Mouse (Mus musculus): ENCODE results near the gene Gk5. TPM values are rescaled to one million over a fixed set of nuclear protein-coding genes. Genes with fewer than 3 reads are reported as not detected.

The Gk5 gene
- polyA plus RNA-seq, 1 experiment from 2014 or later: 5.9 TPM

GRCm38 (mm10) chr9:96213036-96213645 lies 94.0 kb downstream of the Gk5 start:
- H3K4me2 ChIP-seq (replicated peaks; ENCODE audit: low read depth, low read length): no peak overlapping the region
- 0 out of 2 replicates have a peak, but pooled peaks cover 7% of the 10 kb centered on the region for H3K36me3 ChIP-seq (ENCODE audit: insufficient read depth, low read length)
- H3K27me3 ChIP-seq (ENCODE audit: insufficient read depth, low read length): no peaks in the 10 kb centered on the region
- no peak overlapping the region for H3K4me3 ChIP-seq (ENCODE audit: low read length)
- WGBS: 86% methylated on average over 3 of the region's 3 CpGs
- no peaks in the 10 kb centered on the region for H3K4me1 ChIP-seq (ENCODE audit: insufficient read depth, low read length)
- no peak overlapping the region for H3K27ac ChIP-seq (ENCODE audit: low read length)
- no peak overlapping the region for H3K9ac ChIP-seq (replicated peaks; ENCODE audit: low read length)
- H3K9me3 ChIP-seq (ENCODE audit: low read length): no peaks in the 10 kb centered on the region
- ATAC-seq (ENCODE audit: low FRiP score, low TSS enrichment): no peak

- H3K9me3 ChIP-seq (ENCODE audit: low read length): no peaks in the 10 kb centered on the region
- H3K4me2 ChIP-seq (replicated peaks; ENCODE audit: low read depth, low read length): no peak overlapping the region
- H3K4me1 ChIP-seq (ENCODE audit: insufficient read depth, low read length): 0 out of 2 replicates have a peak, but pooled peaks cover 2% of the 10 kb centered on the region
- no peak overlapping the region for H3K9ac ChIP-seq (replicated peaks; ENCODE audit: low read length)
- no peaks in the 10 kb centered on the region for H3K27me3 ChIP-seq (ENCODE audit: insufficient read depth, low read length)
- H3K36me3 ChIP-seq (ENCODE audit: insufficient read depth, low read length): 0 out of 2 replicates have a peak, but pooled peaks cover 7% of the 10 kb centered on the region
- 91% methylated on average over 2 of the region's 2 CpGs for WGBS
- no peak overlapping the region for H3K4me3 ChIP-seq (ENCODE audit: low read length)
- ATAC-seq (ENCODE audit: low FRiP score, low TSS enrichment): no peak
- H3K27ac ChIP-seq (ENCODE audit: low read length): no peak overlapping the region
Observed at GRCm38 (mm10) chr9:96214171-96214570, 95.0 kb downstream of the Gk5 start.

- H3K4me3 ChIP-seq (ENCODE audit: low read length): no peak overlapping the region
- H3K4me2 ChIP-seq (replicated peaks; ENCODE audit: low read depth, low read length): no peak overlapping the region
- 94% methylated on average over 1 of the region's 1 CpGs for WGBS
Observed at GRCm38 (mm10) chr9:96217299-96217698, 98.1 kb downstream of the Gk5 start.

GRCm38 (mm10) chr9:96217799-96218198 lies 98.6 kb downstream of the Gk5 start:
- Histone ChIP-seq H3K9ac (replicated peaks; ENCODE audit: low read length) (no peak overlapping the region), H3K9me3 (ENCODE audit: low read length) (no peaks in the 10 kb centered on the region), H3K27ac (ENCODE audit: low read length) (no peak overlapping the region), H3K4me2 (replicated peaks; ENCODE audit: low read depth, low read length) (no peak overlapping the region), H3K4me3 (ENCODE audit: low read length) (no peak overlapping the region), H3K27me3 (ENCODE audit: insufficient read depth, low read length) (no peaks in the 10 kb centered on the region), H3K4me1 (ENCODE audit: insufficient read depth, low read length) (0 out of 2 replicates have a peak, but pooled peaks cover 2% of the 10 kb centered on the region), H3K36me3 (ENCODE audit: insufficient read depth, low read length) (0 out of 2 replicates have a peak, but pooled peaks cover 7% of the 10 kb centered on the region)
- ATAC-seq (ENCODE audit: low FRiP score, low TSS enrichment): no peak

More at GRCm38 (mm10) chr9:96217299-96217698, 98.1 kb downstream of the Gk5 start:
- Histone ChIP-seq H3K36me3 (ENCODE audit: insufficient read depth, low read length) (0 out of 2 replicates have a peak, but pooled peaks cover 7% of the 10 kb centered on the region), H3K4me1 (ENCODE audit: insufficient read depth, low read length) (0 out of 2 replicates have a peak, but pooled peaks cover 2% of the 10 kb centered on the region), H3K9me3 (ENCODE audit: low read length) (no peaks in the 10 kb centered on the region), H3K27ac (ENCODE audit: low read length) (no peak overlapping the region), H3K9ac (replicated peaks; ENCODE audit: low read length) (no peak overlapping the region), H3K27me3 (ENCODE audit: insufficient read depth, low read length) (no peaks in the 10 kb centered on the region)
- ATAC-seq (ENCODE audit: low FRiP score, low TSS enrichment): no peak

GRCm38 (mm10) chr9:96219114-96219669 lies 100.0 kb downstream of the Gk5 start:
- Histone ChIP-seq H3K4me3 (ENCODE audit: low read length) (no peak overlapping the region), H3K27me3 (ENCODE audit: insufficient read depth, low read length) (no peaks in the 10 kb centered on the region), H3K27ac (ENCODE audit: low read length) (no peak overlapping the region), H3K4me2 (replicated peaks; ENCODE audit: low read depth, low read length) (no peak overlapping the region), H3K9me3 (ENCODE audit: low read length) (no peaks in the 10 kb centered on the region), H3K4me1 (ENCODE audit: insufficient read depth, low read length) (0 out of 2 replicates have a peak, but pooled peaks cover 2% of the 10 kb centered on the region), H3K9ac (replicated peaks; ENCODE audit: low read length) (no peak overlapping the region), H3K36me3 (ENCODE audit: insufficient read depth, low read length) (0 out of 2 replicates have a peak, but pooled peaks cover 4% of the 10 kb centered on the region)
- no peak for ATAC-seq (ENCODE audit: low FRiP score, low TSS enrichment)
- WGBS: 65% methylated on average over 2 of the region's 2 CpGs

GRCm38 (mm10) chr9:96220419-96220818 lies 101.3 kb downstream of the Gk5 start:
- no peaks in the 10 kb centered on the region for H3K9me3 ChIP-seq (ENCODE audit: low read length)
- H3K36me3 ChIP-seq (ENCODE audit: insufficient read depth, low read length): no peaks in the 10 kb centered on the region

GRCm38 (mm10) chr9:96223302-96223701 lies 104.1 kb downstream of the Gk5 start:
- no peaks in the 10 kb centered on the region for H3K36me3 ChIP-seq (ENCODE audit: insufficient read depth, low read length)
- H3K4me1 ChIP-seq (ENCODE audit: insufficient read depth, low read length): 0 out of 2 replicates have a peak, but pooled peaks cover 2% of the 10 kb centered on the region
- no peak overlapping the region for H3K4me2 ChIP-seq (replicated peaks; ENCODE audit: low read depth, low read length)
- H3K9ac ChIP-seq (replicated peaks; ENCODE audit: low read length): no peak overlapping the region
- 67% methylated on average over 2 of the region's 2 CpGs for WGBS
- H3K4me3 ChIP-seq (ENCODE audit: low read length): no peak overlapping the region
- no peaks in the 10 kb centered on the region for H3K27me3 ChIP-seq (ENCODE audit: insufficient read depth, low read length)
- no peak for ATAC-seq (ENCODE audit: low FRiP score, low TSS enrichment)
- no peak overlapping the region for H3K27ac ChIP-seq (ENCODE audit: low read length)
- no peaks in the 10 kb centered on the region for H3K9me3 ChIP-seq (ENCODE audit: low read length)

More at GRCm38 (mm10) chr9:96220419-96220818, 101.3 kb downstream of the Gk5 start:
- H3K4me1 ChIP-seq (ENCODE audit: insufficient read depth, low read length): 0 out of 2 replicates have a peak, but pooled peaks cover 2% of the 10 kb centered on the region
- H3K4me3 ChIP-seq (ENCODE audit: low read length): no peak overlapping the region
- ATAC-seq (ENCODE audit: low FRiP score, low TSS enrichment): no peak
- no peak overlapping the region for H3K27ac ChIP-seq (ENCODE audit: low read length)
- no peak overlapping the region for H3K4me2 ChIP-seq (replicated peaks; ENCODE audit: low read depth, low read length)
- no peaks in the 10 kb centered on the region for H3K27me3 ChIP-seq (ENCODE audit: insufficient read depth, low read length)
- no peak overlapping the region for H3K9ac ChIP-seq (replicated peaks; ENCODE audit: low read length)

- Histone ChIP-seq H3K27ac (ENCODE audit: low read length) (no peak overlapping the region), H3K27me3 (ENCODE audit: insufficient read depth, low read length) (no peaks in the 10 kb centered on the region), H3K9me3 (ENCODE audit: low read length) (no peaks in the 10 kb centered on the region), H3K36me3 (ENCODE audit: insufficient read depth, low read length) (no peaks in the 10 kb centered on the region), H3K4me1 (ENCODE audit: insufficient read depth, low read length) (no peaks in the 10 kb centered on the region), H3K9ac (replicated peaks; ENCODE audit: low read length) (no peak overlapping the region), H3K4me2 (replicated peaks; ENCODE audit: low read depth, low read length) (no peak overlapping the region), H3K4me3 (ENCODE audit: low read length) (no peak overlapping the region)
- no peak for ATAC-seq (ENCODE audit: low FRiP score, low TSS enrichment)
Observed at GRCm38 (mm10) chr9:96228285-96228684, 109.1 kb downstream of the Gk5 start.

GRCm38 (mm10) chr9:96230271-96230670 lies 111.1 kb downstream of the Gk5 start:
- H3K4me3 ChIP-seq (ENCODE audit: low read length): no peak overlapping the region
- H3K4me1 ChIP-seq (ENCODE audit: insufficient read depth, low read length): no peaks in the 10 kb centered on the region
- no peak for ATAC-seq (ENCODE audit: low FRiP score, low TSS enrichment)
- no peak overlapping the region for H3K9ac ChIP-seq (replicated peaks; ENCODE audit: low read length)
- H3K4me2 ChIP-seq (replicated peaks; ENCODE audit: low read depth, low read length): no peak overlapping the region
- no peaks in the 10 kb centered on the region for H3K9me3 ChIP-seq (ENCODE audit: low read length)
- no peak overlapping the region for H3K27ac ChIP-seq (ENCODE audit: low read length)
- H3K36me3 ChIP-seq (ENCODE audit: insufficient read depth, low read length): no peaks in the 10 kb centered on the region
- no peaks in the 10 kb centered on the region for H3K27me3 ChIP-seq (ENCODE audit: insufficient read depth, low read length)
- WGBS: 81% methylated on average over 2 of the region's 2 CpGs

Measured in kidney, embryonic 16.5 days (tissue).